Comparison of ENCODE assay signal across 12 mouse cellular contexts in the genomic region with DNA sequence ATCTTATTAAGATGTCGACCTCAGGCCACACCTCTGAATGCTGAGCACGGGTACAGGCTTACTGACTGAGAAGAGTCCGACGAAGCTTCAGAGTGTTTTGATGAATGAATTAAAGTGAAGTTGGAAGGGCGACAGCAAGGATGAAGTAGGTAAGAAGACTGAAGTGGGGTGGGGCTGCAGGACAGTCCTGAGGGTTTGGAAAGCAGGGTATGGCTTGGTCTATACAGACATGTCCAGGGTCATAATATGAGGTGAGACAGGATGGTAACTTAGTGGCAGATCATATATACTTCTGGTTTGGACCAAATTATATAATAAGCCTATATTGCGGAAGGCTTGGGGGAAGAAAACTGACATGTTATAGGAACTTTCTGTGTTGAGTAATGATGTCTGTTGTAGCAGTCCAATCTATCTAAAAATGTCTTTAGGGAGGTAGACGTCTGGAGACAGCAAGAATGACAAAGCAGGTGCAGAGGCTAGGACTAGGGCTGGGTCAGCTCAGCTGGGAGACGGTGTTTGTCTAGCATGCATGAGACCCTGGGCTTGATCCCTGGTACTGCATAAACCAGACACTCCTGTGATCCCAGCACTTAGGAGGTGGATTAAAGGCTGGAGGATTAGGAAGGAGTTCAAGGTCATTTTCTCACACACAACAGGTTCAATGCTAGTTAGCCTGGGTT. TPM values are rescaled to one million over a fixed set of nuclear protein-coding genes. Genes with fewer than 3 reads are reported as not detected.
DNase-seq lines count a peak whose midpoint lies in the region; ATAC-seq and TF ChIP-seq lines count a peak whose summit lies in the region.
"Had no signal": no experiment of that assay in that cellular context is flagged by ENCODE, and none has a peak within 500 bp of the region (broad histone marks: within the 10 kb centered on the region; RNA-seq: fewer than 3 reads in every experiment).

No protein-coding gene starts in this region.

- TF ChIP-seq CTCF in gastrocnemius, adult 2 months (IDR thresholded peaks at IDR 0.05): no peak

- WGBS in hindbrain, embryonic 15.5 days: 44% methylated on average over 8 of the region's 8 CpGs
- 56% methylated on average over 8 of the region's 8 CpGs for WGBS in hindbrain, embryonic 10.5 days
- WGBS in forebrain, embryonic 12.5 days: 34% methylated on average over 8 of the region's 8 CpGs
- 38% methylated on average over 8 of the region's 8 CpGs for WGBS in midbrain, embryonic 14.5 days

- no peaks in the 10 kb centered on the region for H3K27me3 ChIP-seq in hindbrain, embryonic 15.5 days
- no peaks in the 10 kb centered on the region for H3K27me3 ChIP-seq in hindbrain, embryonic 10.5 days (ENCODE audit: insufficient read depth, poor library complexity, severe bottlenecking)
- H3K27me3 ChIP-seq in forebrain, embryonic 12.5 days: peaks cover 3% of the 10 kb centered on the region; the same call in 1 of the 2 replicates
- H3K27me3 ChIP-seq in midbrain, embryonic 14.5 days (ENCODE audit: control insufficient read depth, insufficient read depth, low read length): no peaks in the 10 kb centered on the region
- H3K27me3 ChIP-seq: embryonic facial prominence, embryonic 13.5 days; liver, embryonic 12.5 days had no signal

- no peak for DNase-seq in gastrocnemius, adult 2 months
- no peak for DNase-seq in gastrocnemius, postnatal 4 days (ENCODE audit: low spot score in 2 of 2)
- no peak for DNase-seq in hindbrain, embryonic 10.5 days (ENCODE audit: low spot score)
- DNase-seq in midbrain, embryonic 14.5 days: no peak
- DNase-seq in ovary, postnatal 10 days (ENCODE audit: low spot score): no peak
- no peak for DNase-seq in left cerebral cortex, postnatal 10 days (ENCODE audit: extremely low spot score in 1 of 2, low spot score in 2 of 2)
- DNase-seq: thymus, postnatal 25 days had no signal

- no peak overlapping the region for H3K4me3 ChIP-seq in gastrocnemius, adult 2 months
- no peak overlapping the region for H3K4me3 ChIP-seq in hindbrain, embryonic 15.5 days
- H3K4me3 ChIP-seq in hindbrain, embryonic 10.5 days: no peak overlapping the region
- H3K4me3 ChIP-seq in forebrain, embryonic 12.5 days (replicated peaks): no peak overlapping the region
- H3K4me3 ChIP-seq in midbrain, embryonic 14.5 days (replicated peaks; ENCODE audit: low read depth, low read length): no peak overlapping the region
- H3K4me3 ChIP-seq: embryonic facial prominence, embryonic 13.5 days; liver, embryonic 12.5 days; myocyte had no signal

- H3K4me1 ChIP-seq in hindbrain, embryonic 15.5 days (replicated peaks): peaks cover 24% of the 10 kb centered on the region
- peaks cover 11% of the 10 kb centered on the region for H3K4me1 ChIP-seq in hindbrain, embryonic 10.5 days (replicated peaks)
- H3K4me1 ChIP-seq in forebrain, embryonic 12.5 days: peaks cover 21% of the 10 kb centered on the region
- peaks cover 15% of the 10 kb centered on the region for H3K4me1 ChIP-seq in midbrain, embryonic 14.5 days (ENCODE audit: control insufficient read depth, insufficient read depth, low read length)
- H3K4me1 ChIP-seq: liver, embryonic 12.5 days had no signal

- peak; percentile 20; the same call in 1 of the 2 replicates for ATAC-seq in hindbrain, embryonic 15.5 days (ENCODE audit: low FRiP score, low read depth)
- ATAC-seq in forebrain, embryonic 12.5 days (ENCODE audit: low FRiP score): peak; percentile 60; the same call in 1 of the 2 replicates
- no peak for ATAC-seq in midbrain, embryonic 14.5 days (ENCODE audit: low FRiP score, low TSS enrichment)
- ATAC-seq: liver, embryonic 12.5 days had no signal

- H3K4me2 ChIP-seq in hindbrain, embryonic 15.5 days: no peak overlapping the region
- no peak overlapping the region for H3K4me2 ChIP-seq in forebrain, embryonic 12.5 days
- H3K4me2 ChIP-seq in midbrain, embryonic 14.5 days (ENCODE audit: low read length): no peak overlapping the region
- H3K4me2 ChIP-seq: embryonic facial prominence, embryonic 13.5 days; liver, embryonic 12.5 days had no signal

- no peaks in the 10 kb centered on the region for H3K9me3 ChIP-seq in hindbrain, embryonic 15.5 days
- no peaks in the 10 kb centered on the region for H3K9me3 ChIP-seq in hindbrain, embryonic 10.5 days
- no peaks in the 10 kb centered on the region for H3K9me3 ChIP-seq in forebrain, embryonic 12.5 days
- no peaks in the 10 kb centered on the region for H3K9me3 ChIP-seq in midbrain, embryonic 14.5 days (ENCODE audit: control insufficient read depth, low read length)
- H3K9me3 ChIP-seq: embryonic facial prominence, embryonic 13.5 days; liver, embryonic 12.5 days had no signal

- H3K9ac ChIP-seq in hindbrain, embryonic 15.5 days: no peak overlapping the region
- no peak overlapping the region for H3K9ac ChIP-seq in forebrain, embryonic 12.5 days
- no peak overlapping the region for H3K9ac ChIP-seq in midbrain, embryonic 14.5 days (replicated peaks; ENCODE audit: low read length)
- H3K9ac ChIP-seq: embryonic facial prominence, embryonic 13.5 days; liver, embryonic 12.5 days had no signal

- H3K36me3 ChIP-seq in hindbrain, embryonic 15.5 days: no peaks in the 10 kb centered on the region
- no peaks in the 10 kb centered on the region for H3K36me3 ChIP-seq in hindbrain, embryonic 10.5 days
- H3K36me3 ChIP-seq in forebrain, embryonic 12.5 days (replicated peaks): no peaks in the 10 kb centered on the region
- no peaks in the 10 kb centered on the region for H3K36me3 ChIP-seq in midbrain, embryonic 14.5 days (ENCODE audit: control insufficient read depth, insufficient read depth, low read length)
- H3K36me3 ChIP-seq: embryonic facial prominence, embryonic 13.5 days; liver, embryonic 12.5 days had no signal

- intact Hi-C loops in gastrocnemius, adult 2 months (cut with DNase I): no loop called here
- intact Hi-C loops in left cerebral cortex, postnatal 10 days (cut with DNase I): loop anchor here (10.0 kb wide), 1 partner anchor 329 kb away; no protein-coding TSS in a partner anchor

- peak overlapping the region; percentile 75 for H3K27ac ChIP-seq in gastrocnemius, adult 2 months
- H3K27ac ChIP-seq in hindbrain, embryonic 15.5 days (replicated peaks): peak overlapping the region; percentile 71
- no peak overlapping the region for H3K27ac ChIP-seq in hindbrain, embryonic 10.5 days
- peak overlapping the region; percentile 70; the same call in 1 of the 2 replicates for H3K27ac ChIP-seq in forebrain, embryonic 12.5 days
- H3K27ac ChIP-seq in midbrain, embryonic 14.5 days (replicated peaks; ENCODE audit: low read depth, low read length): peak overlapping the region; percentile 41; the same call in 1 of the 2 replicates
- H3K27ac ChIP-seq: embryonic facial prominence, embryonic 13.5 days; liver, embryonic 12.5 days had no signal

RNA-seq across cellular contexts. Expression of a gene that starts 6.1 kb away (rescaled TPM):
- total RNA-seq in gastrocnemius, adult 2 months (2021): 10 to 100 TPM in 1 of 2 experiments, 1 to 10 TPM in 1; 5.1 to 21.3 TPM
- 1 to 10 TPM in 1 of 2 experiments, under 1 TPM in 1; 0.83 to 1.8 TPM for total RNA-seq in gastrocnemius, postnatal 4 days (2021)
- 38.0 and 42.0 TPM in 2 replicates for polyA plus RNA-seq in hindbrain, embryonic 15.5 days (2015; fragmentation: Nextera tagmentation; extraction: Ambion mirVana)
- 7.5 and 7.9 TPM in 2 replicates for polyA plus RNA-seq in hindbrain, embryonic 10.5 days (2016; fragmentation: Nextera tagmentation; extraction: Ambion mirVana)
- polyA plus RNA-seq in forebrain, embryonic 12.5 days (2016; fragmentation: Nextera tagmentation; extraction: Ambion mirVana): 19.5 and 20.2 TPM in 2 replicates
- 28.9 and 31.2 TPM in 2 replicates for polyA plus RNA-seq in midbrain, embryonic 14.5 days (2014; fragmentation: Nextera tagmentation; extraction: Ambion mirVana)
- 100 to 1,000 TPM; 214 to 216 TPM for total RNA-seq in left cerebral cortex, postnatal 10 days (2021)

RNA-seq across cellular contexts. Expression of a gene that starts 48.1 kb away (rescaled TPM):
- total RNA-seq in gastrocnemius, adult 2 months (2021): 1 to 10 TPM; 4.0 to 4.4 TPM
- total RNA-seq in gastrocnemius, postnatal 4 days (2021): 1 to 10 TPM; 5.3 to 6.0 TPM
- polyA plus RNA-seq in hindbrain, embryonic 15.5 days (2015; fragmentation: Nextera tagmentation; extraction: Ambion mirVana): 6.1 and 6.4 TPM in 2 replicates
- 12.5 and 15.7 TPM in 2 replicates for polyA plus RNA-seq in hindbrain, embryonic 10.5 days (2016; fragmentation: Nextera tagmentation; extraction: Ambion mirVana)
- 14.0 and 18.1 TPM in 2 replicates for polyA plus RNA-seq in forebrain, embryonic 12.5 days (2016; fragmentation: Nextera tagmentation; extraction: Ambion mirVana)
- 4.4 TPM in 2 replicates for polyA plus RNA-seq in midbrain, embryonic 14.5 days (2014; fragmentation: Nextera tagmentation; extraction: Ambion mirVana)
- total RNA-seq in left cerebral cortex, postnatal 10 days (2021): 1 to 10 TPM; 3.9 to 5.4 TPM
